Mouse (Mus musculus) gastrocnemius, postnatal 10 days (tissue): Measurements from ENCODE around the gene Kank1. TPM values are rescaled to one million over a fixed set of nuclear protein-coding genes. Genes with fewer than 3 reads are reported as not detected.

ENCODE experiments used
- DNase-seq: peaks from one replicate; pipeline ENCODE4 v3.0.0; 2021; ENCODE audit warnings: mixed read lengths
- total RNA-seq, 2 experiments: library from RNA; stranded (reverse); gene quantifications; 2 replicates each; pipeline ENCODE4 v1.2.3; 2021

Kank1 gene
- total RNA-seq, 2 experiments from 2014 or later, result 18.0 to 25.9 TPM

DNA sequence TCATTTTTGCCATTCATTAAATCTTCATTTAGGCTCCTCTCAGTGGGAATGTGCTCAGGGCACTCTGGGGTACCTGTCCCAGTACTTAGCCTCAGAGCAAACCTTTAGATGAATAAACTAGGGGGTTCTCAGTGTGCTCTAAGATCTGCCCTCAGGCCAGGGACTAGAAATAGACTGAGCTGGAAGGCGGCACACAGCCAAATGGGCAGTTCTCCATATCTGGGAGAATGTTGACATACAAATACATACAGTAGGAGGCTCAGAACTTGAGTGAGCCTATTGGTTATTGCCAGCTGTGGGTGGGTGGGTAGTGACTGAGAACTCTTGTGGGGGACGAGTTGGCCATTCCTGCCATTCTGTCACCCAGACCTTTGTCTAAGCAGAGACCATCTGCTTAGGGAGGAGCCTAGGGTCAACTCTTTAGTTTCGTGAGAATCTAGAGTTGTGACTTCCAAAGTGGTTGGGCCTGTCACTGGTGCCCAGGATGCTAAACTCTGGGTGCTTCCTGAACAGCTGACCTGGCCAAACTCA, 14.9 kb downstream of the Kank1 start:
- DNase-seq, result no peak

DNA sequence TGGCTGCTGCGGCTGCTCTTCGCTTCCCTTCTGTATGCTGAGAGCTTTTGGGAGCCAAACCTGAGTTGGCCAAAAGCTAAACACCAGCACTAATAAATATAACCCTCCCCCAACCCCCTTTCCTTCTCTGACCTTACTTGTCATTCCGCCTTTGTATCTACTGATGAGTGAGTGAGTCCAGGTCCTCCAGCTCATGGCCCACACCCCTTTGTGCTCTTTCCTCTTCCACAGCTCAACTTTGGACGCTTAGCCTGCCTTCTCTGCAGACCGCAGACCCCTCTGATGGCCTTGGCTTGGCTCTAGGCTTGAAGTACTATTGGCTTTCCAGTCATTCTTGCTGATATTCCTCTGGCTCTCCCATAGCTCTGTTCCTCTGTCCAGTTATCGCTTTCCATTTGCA, 16.4 kb downstream of the Kank1 start:
- no peak for DNase-seq

DNA sequence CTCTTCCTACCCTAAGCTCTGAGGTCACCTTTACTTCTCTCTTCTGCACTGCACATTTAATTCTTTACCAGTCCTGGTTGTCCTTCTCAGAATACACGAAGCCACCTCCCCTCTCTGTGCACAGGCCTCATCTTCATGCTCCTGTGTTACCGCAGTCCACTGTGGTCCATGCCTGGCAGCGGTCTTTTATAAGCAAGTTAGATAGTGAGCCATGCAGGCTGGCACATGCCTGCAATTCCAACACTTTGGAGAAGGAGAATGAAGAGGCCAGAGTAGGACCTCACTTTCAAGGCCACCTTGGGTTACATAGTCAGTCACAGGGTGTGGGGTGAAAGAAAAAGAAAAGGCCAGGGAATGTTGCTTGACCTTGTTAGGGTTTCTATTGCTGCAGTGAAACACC, 16.9 kb downstream of the Kank1 start:
- DNase-seq, result no peak

DNA sequence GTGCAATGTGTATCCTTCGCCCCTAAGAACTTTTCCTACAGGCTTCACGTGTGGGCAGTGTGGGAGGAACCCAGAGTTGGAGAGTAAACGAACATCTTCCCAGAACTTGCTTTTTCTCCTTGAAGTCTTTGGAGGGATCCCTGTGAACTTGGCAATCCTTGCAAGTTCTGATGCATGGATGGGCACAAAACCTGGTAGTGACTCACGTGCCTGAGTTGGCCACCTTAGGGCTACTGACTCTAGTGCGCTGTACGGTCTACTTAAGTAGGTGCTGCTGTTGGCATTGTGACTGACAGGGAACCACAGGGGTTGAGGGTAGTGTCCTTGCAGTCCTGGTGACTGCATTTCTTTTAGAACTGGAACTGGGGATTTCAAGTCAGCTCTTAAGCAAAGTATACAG, 21.5 kb downstream of the Kank1 start:
- no peak for DNase-seq

DNA sequence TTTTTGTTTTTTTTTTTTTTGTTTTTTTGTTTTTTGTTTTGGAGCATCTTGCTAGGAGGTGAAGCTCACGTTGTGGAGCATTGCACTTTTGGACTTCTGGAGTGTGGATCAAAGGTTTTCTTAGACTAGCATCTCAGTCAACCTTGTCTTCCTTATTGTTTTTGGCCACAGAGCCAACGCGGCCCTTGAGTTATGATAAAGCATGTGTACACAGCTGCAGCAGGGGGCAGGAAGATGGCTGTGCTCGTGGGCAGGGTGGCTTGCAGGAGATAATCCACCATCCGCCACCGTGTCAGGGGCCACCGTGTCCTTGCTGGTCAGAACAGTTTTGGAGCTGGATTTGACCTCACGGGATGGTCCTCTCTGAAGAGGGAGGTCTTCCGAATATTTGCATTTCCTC, 29.4 kb downstream of the Kank1 start:
- no peak for DNase-seq

DNA sequence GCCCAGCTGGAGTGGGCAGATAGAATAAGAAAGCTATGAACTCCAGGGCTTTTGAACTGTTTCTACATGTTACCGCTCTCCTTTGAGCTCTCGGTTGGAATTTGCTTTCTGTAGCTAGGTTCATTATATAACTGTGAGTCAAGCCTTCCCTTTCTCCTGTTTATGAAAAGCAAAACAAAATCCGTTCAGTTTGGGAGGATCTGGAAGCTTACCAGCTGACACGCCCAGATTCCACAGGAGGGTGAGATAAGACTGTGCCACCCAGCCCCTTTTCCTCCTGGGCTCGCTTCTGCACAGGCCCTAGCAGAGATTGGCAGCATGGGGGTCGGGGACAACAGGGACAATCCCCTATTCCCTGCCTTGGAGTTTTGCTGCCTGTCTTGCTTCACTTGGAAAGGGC, 30.5 kb downstream of the Kank1 start:
- no peak for DNase-seq

DNA sequence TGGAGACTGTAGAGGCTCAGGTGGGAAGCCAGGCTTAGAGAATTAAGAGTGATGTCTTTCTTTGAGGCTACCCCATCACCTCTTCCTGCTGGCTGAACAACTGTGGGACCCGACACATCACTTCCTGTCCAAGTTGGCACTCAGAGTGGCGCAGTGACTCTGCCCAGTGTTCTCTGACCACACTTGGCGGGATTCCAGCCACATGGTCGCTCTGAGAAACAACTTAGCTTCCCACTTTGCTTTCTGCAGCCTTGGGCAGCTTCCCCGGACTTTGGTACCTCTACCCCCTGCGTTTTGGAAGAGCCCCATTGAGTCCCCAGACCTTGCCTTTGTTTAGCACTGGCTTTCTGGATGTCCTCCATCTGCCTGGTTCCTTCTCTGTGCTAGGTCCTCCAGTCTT, 31.8 kb downstream of the Kank1 start:
- DNase-seq, result peak; percentile 48

DNA sequence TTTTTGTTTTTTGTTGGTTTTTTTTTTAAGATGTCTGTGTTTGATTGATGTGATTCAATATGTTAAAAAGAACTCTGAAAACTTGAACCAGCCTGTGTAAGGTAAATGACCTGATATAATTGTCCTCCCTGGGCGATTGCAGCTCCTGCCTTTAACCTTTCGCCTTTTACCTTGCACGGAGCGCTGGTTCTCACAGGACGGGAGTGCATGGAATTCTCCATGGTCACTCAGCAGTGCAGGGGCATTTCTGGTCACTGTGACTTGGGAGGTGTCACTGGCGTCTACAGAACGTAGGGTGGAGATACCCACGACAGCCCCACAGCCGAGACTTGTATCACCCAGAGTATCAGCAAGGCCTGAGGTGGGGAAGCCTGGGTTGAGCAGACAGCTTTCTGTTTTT, 34.8 kb downstream of the Kank1 start:
- no peak for DNase-seq

DNA sequence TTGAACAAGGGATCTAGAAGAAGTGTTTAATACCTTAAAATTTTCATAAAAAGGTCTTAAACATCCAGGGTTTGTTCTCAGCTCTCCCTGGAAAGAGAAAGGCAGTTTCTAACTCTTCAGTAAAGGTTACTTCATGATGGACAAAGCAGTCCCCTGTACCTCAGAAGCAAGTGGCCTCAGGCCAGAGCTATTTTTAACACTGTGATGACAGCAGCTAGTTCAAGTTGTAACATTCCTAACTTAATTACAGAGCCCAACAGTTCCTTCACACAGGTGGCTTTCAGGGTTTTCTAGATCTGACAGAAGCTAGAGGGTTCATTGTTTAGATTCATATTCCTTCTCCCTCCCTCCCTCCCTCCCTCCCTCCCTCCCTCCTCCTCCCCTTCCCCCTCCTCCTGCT, 36.4 kb downstream of the Kank1 start:
- no peak for DNase-seq

DNA sequence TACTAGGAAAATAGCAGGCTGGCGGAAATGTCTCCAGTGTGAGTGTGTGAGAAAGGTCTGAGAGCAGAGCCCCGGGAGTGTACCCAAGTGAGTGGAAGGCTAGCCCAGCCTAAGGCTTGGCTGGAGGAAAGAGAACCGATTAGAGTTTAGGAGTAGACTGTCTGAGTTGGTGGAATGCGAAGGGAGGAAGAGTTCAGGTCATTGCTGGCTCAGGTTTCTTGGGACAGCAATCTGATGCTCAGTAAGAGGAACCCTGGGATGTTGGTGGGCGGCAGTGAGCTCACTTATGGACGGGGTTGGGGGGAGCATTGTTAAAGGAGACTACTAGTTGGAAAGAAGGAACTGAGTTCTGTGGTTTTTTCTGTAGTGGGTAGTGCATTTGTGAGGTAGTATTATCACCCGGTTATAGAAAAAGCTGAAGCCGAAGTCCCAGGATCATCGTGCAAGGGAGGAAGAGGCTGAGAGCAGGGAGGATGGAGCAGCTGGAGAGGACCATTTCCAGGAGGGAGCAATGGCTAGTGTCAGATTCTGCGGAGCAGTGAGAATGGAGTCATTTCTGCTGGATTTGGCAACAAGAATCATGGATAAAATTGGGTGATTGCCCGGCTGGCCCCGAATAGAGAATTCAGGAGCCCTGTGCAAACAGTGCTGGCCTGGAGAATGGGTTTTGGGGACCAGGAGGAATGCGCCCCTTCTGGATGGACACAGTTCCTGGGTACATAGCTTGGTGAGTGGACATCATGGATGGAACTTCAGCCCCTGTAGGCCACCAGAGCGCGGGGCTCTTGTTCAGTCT, 40.0 kb downstream of the Kank1 start:
- DNase-seq, result peak; percentile 11

DNA sequence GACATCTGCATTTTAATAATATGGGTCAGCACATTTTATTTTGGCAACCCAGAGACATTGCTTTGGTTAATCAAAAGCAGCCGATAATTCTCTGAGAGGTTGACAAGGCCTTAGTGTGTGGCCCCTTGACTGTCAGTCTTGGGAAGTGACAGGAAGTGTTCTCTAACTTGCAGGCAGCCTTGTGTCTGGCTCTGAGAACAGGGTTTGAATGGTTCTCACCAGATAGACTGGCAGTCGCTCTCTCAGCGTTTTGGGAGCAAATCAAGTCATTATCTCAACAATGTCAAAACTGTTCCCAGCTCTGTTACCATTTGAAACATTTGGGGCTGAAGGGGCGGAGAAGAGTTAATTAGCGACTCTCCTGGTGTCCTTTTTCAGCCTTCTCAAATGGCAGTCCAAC, 41.0 kb downstream of the Kank1 start:
- DNase-seq, result no peak

DNA sequence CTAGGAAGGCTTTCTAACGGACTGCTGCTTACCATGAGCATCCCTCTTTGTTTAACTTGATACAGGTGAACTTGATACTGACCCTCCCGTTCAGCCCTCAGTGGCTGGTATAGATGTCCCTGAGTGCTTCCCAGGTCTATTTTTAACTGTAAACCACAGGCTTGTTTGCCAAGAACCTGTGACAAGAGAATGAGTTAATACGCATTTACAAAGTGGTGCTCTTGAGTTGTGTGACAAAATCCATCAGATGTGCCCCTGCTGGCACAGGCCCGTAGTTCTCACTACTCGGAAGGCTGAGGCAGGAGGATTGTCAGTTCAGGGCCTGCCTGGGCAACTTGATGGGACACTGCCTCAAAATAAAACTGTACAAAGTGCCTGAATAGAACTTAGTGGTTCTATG, 42.8 kb downstream of the Kank1 start:
- DNase-seq, result no peak

DNA sequence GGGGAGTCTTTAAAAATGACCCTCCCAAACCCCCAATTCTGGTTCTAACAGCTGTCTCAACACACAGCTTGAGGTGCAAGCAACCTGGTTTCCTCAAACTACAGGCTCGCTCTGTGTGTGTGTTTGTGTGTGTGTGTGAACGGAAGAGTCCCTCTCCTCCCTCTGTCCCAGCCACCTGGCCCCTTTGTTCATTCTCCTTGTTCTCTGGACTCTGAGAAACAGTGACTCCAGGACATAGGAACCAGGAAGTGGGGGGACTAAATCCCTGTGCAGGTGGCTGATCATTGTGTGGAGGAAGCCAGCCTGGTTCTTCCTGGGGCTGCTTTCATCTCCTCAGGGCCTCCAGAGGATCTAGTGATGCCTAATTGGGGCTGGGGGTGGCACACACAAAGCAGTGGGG, 46.9 kb downstream of the Kank1 start:
- DNase-seq, result no peak

DNA sequence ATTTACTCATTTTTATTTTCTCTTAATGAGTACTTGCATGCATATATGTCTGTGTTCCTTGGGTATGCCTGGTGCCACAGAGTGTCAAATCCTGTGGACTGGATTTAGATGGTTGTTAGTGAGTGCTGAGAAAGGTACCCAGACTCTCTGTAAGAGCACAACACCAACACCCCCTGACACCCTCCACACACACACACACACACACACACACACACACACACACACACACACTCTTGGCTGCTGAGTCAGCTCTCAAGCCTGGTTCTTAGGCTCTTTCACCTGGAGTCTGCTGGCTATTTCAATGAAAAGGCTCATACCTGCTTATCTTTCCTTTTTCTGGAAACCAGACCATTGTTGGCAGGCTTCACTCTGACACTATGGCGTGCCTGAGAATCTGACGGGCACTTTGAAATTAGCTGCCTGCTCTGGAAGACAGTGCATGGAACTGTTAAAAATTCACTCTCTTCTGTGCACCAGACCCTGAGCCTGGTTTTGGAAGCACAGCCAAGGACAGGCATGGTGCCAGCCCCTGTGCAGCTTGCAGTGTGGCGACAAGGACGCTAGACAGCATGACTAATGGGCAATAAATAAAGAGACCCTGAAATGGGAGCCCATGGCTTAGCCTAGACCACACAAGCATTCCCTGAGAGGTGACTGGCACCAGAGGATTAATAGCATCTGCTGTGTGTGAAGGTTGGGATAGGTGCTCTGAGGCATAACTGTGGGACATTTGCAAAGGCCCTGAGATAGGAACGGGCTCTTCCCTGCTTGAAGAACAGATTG, 49.2 kb downstream of the Kank1 start:
- peak; percentile 58 for DNase-seq

DNA sequence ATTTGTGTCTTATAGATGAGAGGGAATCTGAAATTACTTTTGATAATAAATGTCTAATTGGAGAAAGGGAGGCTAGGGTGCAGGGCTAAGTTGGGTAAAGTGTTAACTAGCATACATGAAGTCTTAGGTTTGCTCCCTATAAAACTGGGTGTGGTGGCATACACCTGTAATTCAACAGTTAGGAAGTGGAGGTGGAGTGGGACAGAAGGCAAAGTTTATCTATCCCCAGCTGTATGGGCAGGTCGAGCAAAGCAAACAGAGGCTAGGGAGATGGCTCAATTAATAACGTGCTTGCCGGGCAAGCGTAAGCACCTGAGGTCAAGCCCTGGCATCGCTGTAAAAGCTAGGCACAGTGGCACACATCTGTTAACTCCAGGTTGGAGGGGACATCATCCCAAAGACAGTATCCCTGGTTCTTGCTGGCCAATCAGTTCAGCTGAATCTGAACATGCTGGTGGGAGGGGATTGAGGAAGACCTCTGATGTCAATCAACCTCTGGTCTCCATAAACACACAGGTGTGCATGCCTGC, 54.3 kb downstream of the Kank1 start:
- no peak for DNase-seq

DNA sequence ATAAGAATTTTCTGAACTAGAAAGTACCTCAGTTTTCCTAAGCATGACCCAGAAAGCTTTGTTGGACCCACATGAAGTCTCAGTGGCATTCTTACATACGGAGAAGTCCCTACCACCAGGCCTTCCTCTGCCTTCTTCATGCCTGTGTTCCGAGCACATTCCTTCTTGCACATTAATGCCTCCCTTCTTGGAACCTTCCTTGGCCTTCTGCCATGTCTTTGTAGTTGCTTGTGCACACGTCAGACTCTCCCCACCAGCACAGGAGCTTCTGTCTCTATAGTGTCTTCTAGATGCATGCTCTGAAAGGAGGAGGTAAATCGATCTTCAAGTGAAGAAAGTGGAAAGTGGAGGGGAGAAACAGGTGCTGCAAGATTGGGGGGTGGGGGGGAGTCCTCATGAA, 58.4 kb downstream of the Kank1 start:
- no peak for DNase-seq

DNA sequence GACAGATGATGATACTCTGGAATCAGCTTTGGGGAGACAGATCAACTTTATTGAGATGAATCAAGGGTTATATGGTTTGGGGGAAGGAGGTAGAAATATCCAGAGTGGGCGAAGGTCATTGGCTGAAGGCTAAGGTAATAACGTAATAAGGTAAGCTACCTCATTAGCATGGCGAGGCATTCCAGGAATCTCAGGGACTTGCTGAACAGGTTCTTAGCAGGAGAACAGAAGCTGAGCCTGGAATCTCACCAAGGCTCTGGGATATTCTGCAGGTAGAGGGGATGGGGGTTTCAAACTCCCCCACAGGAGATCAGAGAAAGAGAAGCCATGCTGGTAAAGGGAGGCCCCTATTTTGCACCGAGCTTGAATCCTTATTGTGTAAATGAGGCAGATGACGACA, 60.5 kb downstream of the Kank1 start:
- no peak for DNase-seq

DNA sequence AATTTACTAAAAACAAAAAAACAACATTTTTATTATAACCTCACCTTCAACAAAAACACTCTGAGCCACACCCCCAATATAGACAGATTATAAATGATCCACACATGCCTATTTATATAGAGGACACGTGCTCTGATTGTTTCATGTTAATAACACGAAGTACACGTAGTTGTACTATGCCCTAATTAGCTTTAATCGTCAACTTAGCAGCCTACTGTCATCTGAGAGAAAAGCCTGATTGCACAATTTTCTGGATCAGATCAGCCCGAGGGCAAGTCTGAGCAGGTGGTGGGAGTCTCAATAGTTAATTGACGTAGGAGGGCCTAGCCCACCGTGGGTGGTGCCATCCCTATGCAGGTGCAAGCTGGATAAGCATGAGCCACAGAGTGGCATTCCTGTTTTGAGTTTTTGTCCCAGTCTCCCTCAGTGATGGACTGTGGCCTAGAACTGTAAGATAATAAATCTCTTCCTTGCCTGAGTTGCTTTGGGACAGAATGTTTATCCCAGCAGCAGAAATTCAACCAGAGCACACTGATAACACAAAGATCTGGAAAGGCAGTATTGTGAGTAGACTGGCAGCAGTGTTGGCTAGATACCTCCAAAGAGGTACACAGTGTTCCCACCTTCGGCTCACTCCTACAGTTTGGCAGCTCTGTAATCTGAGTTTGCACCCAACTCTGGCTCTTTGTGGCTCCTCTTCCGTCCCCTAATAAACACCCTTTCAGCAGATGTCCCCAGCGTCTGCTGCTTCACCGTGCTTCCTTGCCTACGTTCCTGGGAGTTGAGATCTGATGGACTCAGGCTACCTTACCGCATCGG, 63.3 kb downstream of the Kank1 start:
- DNase-seq, result no peak

DNA sequence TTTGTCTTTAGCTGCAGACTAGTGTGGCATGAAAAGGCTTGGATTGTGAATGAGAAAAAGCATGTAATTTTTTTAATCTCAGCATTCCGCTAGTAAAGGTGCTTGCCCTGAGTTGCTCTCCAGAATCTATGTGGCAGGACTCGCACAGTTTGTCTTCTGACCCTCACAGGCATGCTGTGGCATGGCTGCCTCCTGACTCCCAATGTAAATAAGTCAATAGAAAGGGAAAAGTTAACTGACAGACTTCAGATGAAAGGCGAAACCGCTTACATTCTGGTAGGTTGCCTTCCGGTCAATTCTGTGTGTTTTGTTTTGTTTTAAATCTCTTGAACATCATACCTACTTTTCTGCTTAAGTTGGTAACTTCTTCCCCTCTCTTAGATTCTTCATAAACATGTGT, 64.4 kb downstream of the Kank1 start:
- no peak for DNase-seq

DNA sequence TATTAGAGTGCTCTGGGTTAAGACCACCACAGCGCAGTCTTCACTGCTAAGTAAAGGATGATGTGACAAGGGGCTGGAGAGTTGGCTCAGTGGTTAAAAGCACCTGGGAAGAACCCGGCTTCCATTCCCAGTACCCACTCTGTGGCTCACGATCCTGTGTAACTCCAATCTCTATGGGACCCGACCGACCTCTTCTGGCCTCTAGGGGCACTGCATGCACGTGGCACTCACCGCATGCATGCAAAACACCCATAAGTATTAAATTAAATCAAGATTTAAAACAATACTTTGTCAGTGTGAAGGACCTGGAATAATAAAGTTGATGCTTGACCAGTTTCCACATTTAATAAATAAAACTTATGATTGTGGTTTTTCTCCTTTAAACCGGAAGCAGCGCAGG, 69.5 kb downstream of the Kank1 start:
- no peak for DNase-seq

DNA sequence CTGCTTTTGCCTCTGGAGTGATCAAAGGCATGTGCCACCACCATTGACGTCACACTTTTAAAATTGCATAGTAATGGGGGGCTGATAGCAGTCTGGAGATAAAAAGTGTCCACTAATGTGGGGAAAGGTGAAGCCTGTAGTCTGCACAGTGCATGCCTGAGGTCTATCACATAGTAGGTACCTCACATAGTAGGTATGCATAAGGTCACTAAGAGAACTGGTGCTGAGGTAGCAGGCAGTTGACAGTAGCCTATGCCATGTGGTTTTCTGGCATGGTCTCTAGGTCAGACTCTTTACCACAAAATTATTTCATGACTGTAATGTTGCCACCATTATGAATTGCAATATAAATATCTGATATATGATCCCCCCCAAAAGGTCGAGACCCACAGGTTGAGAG, 71.4 kb downstream of the Kank1 start:
- no peak for DNase-seq

DNA sequence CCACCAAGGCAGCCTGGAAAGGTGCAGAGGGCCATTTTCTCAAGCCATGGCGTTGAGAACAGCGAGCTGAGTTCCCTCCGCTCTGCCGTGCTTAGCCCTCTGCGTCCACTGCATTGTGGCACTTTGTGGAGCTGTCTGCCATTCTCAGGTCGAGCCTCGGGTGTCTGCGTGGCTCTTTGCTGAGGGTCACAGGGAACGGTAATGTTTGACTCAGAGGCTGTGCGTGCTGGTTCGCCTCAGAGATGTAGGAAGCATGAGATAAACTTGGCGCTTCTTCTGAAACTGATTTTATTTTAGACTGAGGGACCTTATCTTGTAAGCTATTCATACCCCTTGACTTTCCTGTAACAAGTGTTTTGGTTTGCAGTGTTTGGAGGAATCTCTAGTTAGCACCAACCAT, 72.0 kb downstream of the Kank1 start:
- DNase-seq, result no peak

DNA sequence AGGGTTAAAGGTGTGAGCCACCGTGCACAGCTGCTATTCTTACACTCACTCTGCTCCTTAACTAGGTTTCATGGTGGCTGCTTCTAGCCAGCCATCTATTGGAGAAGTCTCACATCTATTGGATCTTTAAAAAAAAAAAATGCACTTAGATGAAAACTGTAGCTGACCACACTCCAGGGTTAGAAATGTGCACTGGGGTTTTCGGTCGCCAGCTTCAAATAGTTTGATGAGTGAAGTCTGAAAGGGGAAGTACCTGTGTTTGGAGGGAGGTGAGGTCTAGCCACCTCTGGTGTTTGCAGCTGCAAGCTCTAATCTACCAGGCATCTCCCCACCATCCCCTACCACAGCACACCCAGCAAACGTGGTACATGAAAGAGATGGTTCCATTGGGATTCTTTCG, 74.2 kb downstream of the Kank1 start:
- DNase-seq, result no peak
